ENCODE assay signal across 10 mouse cellular contexts in the genomic region with DNA sequence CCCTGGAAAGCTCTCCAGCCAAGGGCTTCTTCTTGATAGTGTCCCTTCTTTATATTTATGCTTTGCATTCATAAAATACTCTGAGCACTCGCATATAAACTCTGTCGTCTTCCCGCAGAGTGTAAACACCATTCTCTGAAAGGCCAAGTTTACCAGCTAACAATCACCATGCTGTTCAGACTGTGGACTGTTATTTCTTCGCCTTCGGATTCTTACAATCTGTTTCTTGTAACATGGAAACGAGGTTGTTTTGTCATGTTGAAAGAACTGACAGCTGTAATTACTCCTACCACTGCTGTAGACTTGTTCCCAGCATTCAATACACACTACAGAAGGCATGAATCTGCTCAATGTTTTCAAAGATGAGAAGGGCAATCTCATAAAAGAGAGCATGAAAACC. TPM values are rescaled to one million over a fixed set of nuclear protein-coding genes. Genes with fewer than 3 reads are reported as not detected.
DNase-seq lines count a peak whose midpoint lies in the region; ATAC-seq and TF ChIP-seq lines count a peak whose summit lies in the region.
"Had no signal": no experiment of that assay in that cellular context is flagged by ENCODE, and none has a peak within 500 bp of the region (broad histone marks: within the 10 kb centered on the region; RNA-seq: fewer than 3 reads in every experiment).

No protein-coding gene starts in this region.

- WGBS in intestine, embryonic 14.5 days, result 31% methylated on average over 6 of the region's 6 CpGs
- WGBS in intestine, postnatal 0 days, result 55% methylated on average over 6 of the region's 6 CpGs
- 10% methylated on average over 6 of the region's 6 CpGs for WGBS in forebrain, embryonic 15.5 days
- 35% methylated on average over 6 of the region's 6 CpGs for WGBS in limb, embryonic 11.5 days
- WGBS in liver, postnatal 0 days (ENCODE audit: insufficient replicate concordance), result 66% methylated on average over 6 of the region's 6 CpGs

- H3K27me3 ChIP-seq in intestine, embryonic 14.5 days (replicated peaks; ENCODE audit: control insufficient read depth, insufficient read depth, low read length), result no peaks in the 10 kb centered on the region
- no peaks in the 10 kb centered on the region for H3K27me3 ChIP-seq in intestine, postnatal 0 days (replicated peaks; ENCODE audit: control insufficient read depth, insufficient read depth, low read length)
- H3K27me3 ChIP-seq in forebrain, embryonic 15.5 days, result no peaks in the 10 kb centered on the region
- no peaks in the 10 kb centered on the region for H3K27me3 ChIP-seq in limb, embryonic 11.5 days (ENCODE audit: control insufficient read depth, insufficient read depth, low read length)
- no peaks in the 10 kb centered on the region for H3K27me3 ChIP-seq in liver, postnatal 0 days (ENCODE audit: insufficient read depth, low read length)

- no peak for DNase-seq in intestine, embryonic 14.5 days (ENCODE audit: low spot score)
- peak; percentile 40 for DNase-seq in embryo, embryonic 10.5 days (ENCODE audit: low spot score)
- DNase-seq in limb, embryonic 11.5 days (ENCODE audit: low spot score), result peak; percentile 32
- DNase-seq in right cerebral cortex, postnatal 4 days, result no peak
- DNase-seq in liver, postnatal 0 days, result no peak
- DNase-seq in testis, postnatal 14 days (ENCODE audit: low spot score), result no peak
- DNase-seq: cerebellum, adult 11-12 months had no signal

- no peak overlapping the region for H3K4me3 ChIP-seq in intestine, embryonic 14.5 days (ENCODE audit: low read depth, low read length)
- H3K4me3 ChIP-seq in intestine, postnatal 0 days (ENCODE audit: low read depth, low read length), result no peak overlapping the region
- no peak overlapping the region for H3K4me3 ChIP-seq in forebrain, embryonic 15.5 days
- no peak overlapping the region for H3K4me3 ChIP-seq in limb, embryonic 11.5 days (ENCODE audit: low read depth, low read length)
- H3K4me3 ChIP-seq in liver, postnatal 0 days (ENCODE audit: low read depth, low read length), result no peak overlapping the region

- H3K9me3 ChIP-seq in intestine, embryonic 14.5 days (ENCODE audit: control insufficient read depth, low read length), result no peaks in the 10 kb centered on the region
- no peaks in the 10 kb centered on the region for H3K9me3 ChIP-seq in intestine, postnatal 0 days (ENCODE audit: control insufficient read depth)
- H3K9me3 ChIP-seq in forebrain, embryonic 15.5 days, result no peaks in the 10 kb centered on the region
- H3K9me3 ChIP-seq in limb, embryonic 11.5 days (ENCODE audit: control insufficient read depth, low read length), result no peaks in the 10 kb centered on the region
- H3K9me3 ChIP-seq in liver, postnatal 0 days (ENCODE audit: low read length), result no peaks in the 10 kb centered on the region

- H3K4me2 ChIP-seq in intestine, embryonic 14.5 days (ENCODE audit: low read length), result peak overlapping the region; percentile 24; the same call in 1 of the 2 replicates
- no peak overlapping the region for H3K4me2 ChIP-seq in intestine, postnatal 0 days (replicated peaks; ENCODE audit: low read depth)
- H3K4me2 ChIP-seq in forebrain, embryonic 15.5 days (replicated peaks), result peak overlapping the region; percentile 8
- no peak overlapping the region for H3K4me2 ChIP-seq in limb, embryonic 11.5 days (ENCODE audit: low read depth, severe bottlenecking)
- no peak overlapping the region for H3K4me2 ChIP-seq in liver, postnatal 0 days (ENCODE audit: low read depth, low read length)

- H3K9ac ChIP-seq in intestine, embryonic 14.5 days (ENCODE audit: low read length), result no peak overlapping the region
- no peak overlapping the region for H3K9ac ChIP-seq in intestine, postnatal 0 days (ENCODE audit: low read depth, low read length)
- H3K9ac ChIP-seq in forebrain, embryonic 15.5 days (replicated peaks), result no peak overlapping the region
- no peak overlapping the region for H3K9ac ChIP-seq in limb, embryonic 11.5 days (ENCODE audit: low read length)
- H3K9ac ChIP-seq in liver, postnatal 0 days (replicated peaks), result no peak overlapping the region

- TF ChIP-seq CTCF in intestine, postnatal 0 days (IDR thresholded peaks at IDR 0.05; ENCODE audit: low read depth), result no peak
- no peak for TF ChIP-seq CTCF in liver, postnatal 0 days (IDR thresholded peaks at IDR 0.05; ENCODE audit: low read depth)

- H3K36me3 ChIP-seq in intestine, embryonic 14.5 days (ENCODE audit: control insufficient read depth, insufficient read depth, low read length), result no peaks in the 10 kb centered on the region
- no peaks in the 10 kb centered on the region for H3K36me3 ChIP-seq in intestine, postnatal 0 days (ENCODE audit: control insufficient read depth, insufficient read depth)
- H3K36me3 ChIP-seq in forebrain, embryonic 15.5 days, result no peaks in the 10 kb centered on the region
- H3K36me3 ChIP-seq in limb, embryonic 11.5 days (ENCODE audit: control insufficient read depth, insufficient read depth, low read length), result no peaks in the 10 kb centered on the region
- no peaks in the 10 kb centered on the region for H3K36me3 ChIP-seq in liver, postnatal 0 days (replicated peaks; ENCODE audit: insufficient read depth, low read length)

- H3K4me1 ChIP-seq in intestine, embryonic 14.5 days (replicated peaks; ENCODE audit: control insufficient read depth, insufficient read depth, low read length), result no peaks in the 10 kb centered on the region; the same call in 1 of the 2 replicates
- H3K4me1 ChIP-seq in intestine, postnatal 0 days (replicated peaks; ENCODE audit: control insufficient read depth, insufficient read depth, low read length), result no peaks in the 10 kb centered on the region
- H3K4me1 ChIP-seq in forebrain, embryonic 15.5 days, result peaks cover 25% of the 10 kb centered on the region
- H3K4me1 ChIP-seq in limb, embryonic 11.5 days (ENCODE audit: control insufficient read depth, insufficient read depth, low read length), result no peaks in the 10 kb centered on the region
- H3K4me1 ChIP-seq in liver, postnatal 0 days (ENCODE audit: insufficient read depth), result no peaks in the 10 kb centered on the region

- no peak for TF ChIP-seq EP300 in liver, postnatal 0 days (IDR thresholded peaks at IDR 0.05; ENCODE audit: low read depth)

- no peak for ATAC-seq in intestine, embryonic 14.5 days (replicated peaks; ENCODE audit: low FRiP score, low TSS enrichment, low read depth)
- no peak for ATAC-seq in intestine, postnatal 0 days
- peak; percentile 84 for ATAC-seq in forebrain, embryonic 15.5 days (replicated peaks)
- peak; percentile 77 for ATAC-seq in limb, embryonic 11.5 days (ENCODE audit: insufficient number of reproducible peaks, low FRiP score, low TSS enrichment, low read depth)
- ATAC-seq in liver, postnatal 0 days, result no peak
- ATAC-seq: CD4-positive, CD25-positive, alpha-beta regulatory T cell, adult 4 months had no signal

- peak overlapping the region; percentile 79 for H3K27ac ChIP-seq in intestine, embryonic 14.5 days (ENCODE audit: low read depth)
- H3K27ac ChIP-seq in intestine, postnatal 0 days (ENCODE audit: low read depth, low read length), result no peak overlapping the region
- H3K27ac ChIP-seq in forebrain, embryonic 15.5 days (replicated peaks), result peak overlapping the region; percentile 64
- no peak overlapping the region; the same call in 1 of the 2 replicates for H3K27ac ChIP-seq in limb, embryonic 11.5 days (replicated peaks; ENCODE audit: low read depth, low read length)
- no peak overlapping the region for H3K27ac ChIP-seq in liver, postnatal 0 days (ENCODE audit: low read depth)

RNA-seq across cellular contexts. Expression of gene Epha3, which starts 46.4 kb away (rescaled TPM):
- 12.6 and 13.5 TPM in 2 replicates for polyA plus RNA-seq in intestine, embryonic 14.5 days (2014; fragmentation: Nextera tagmentation; extraction: Ambion mirVana)
- polyA plus RNA-seq in intestine, postnatal 0 days (2015; fragmentation: Nextera tagmentation; extraction: Ambion mirVana), result 2.3 and 3.0 TPM in 2 replicates
- polyA plus RNA-seq in forebrain, embryonic 15.5 days (2015; fragmentation: Nextera tagmentation; extraction: Ambion mirVana), result 85.2 and 95.2 TPM in 2 replicates
- polyA plus RNA-seq in limb, embryonic 11.5 days (2014; fragmentation: Nextera tagmentation; extraction: Ambion mirVana), result 16.8 and 22.6 TPM in 2 replicates
- 0.67 and 0.78 TPM in 2 replicates for polyA plus RNA-seq in liver, postnatal 0 days (2015; fragmentation: Nextera tagmentation; extraction: Ambion mirVana)

Comparison
In these comparisons a context has a peak if more than half of its experiments do, and no peak if none do; other contexts are left out.
1. H3K27ac ChIP-seq: peak in intestine, embryonic 14.5 days (single experiment) and forebrain, embryonic 15.5 days (single experiment); none in intestine, postnatal 0 days (single experiment), limb, embryonic 11.5 days (single experiment) and liver, postnatal 0 days (single experiment).
2. H3K4me2 ChIP-seq: peak in intestine, embryonic 14.5 days (single experiment) and forebrain, embryonic 15.5 days (single experiment); none in intestine, postnatal 0 days (single experiment), limb, embryonic 11.5 days (single experiment) and liver, postnatal 0 days (single experiment).
3. ATAC-seq: peak in forebrain, embryonic 15.5 days (single experiment) and limb, embryonic 11.5 days (single experiment); none in intestine, embryonic 14.5 days (single experiment), intestine, postnatal 0 days (single experiment) and liver, postnatal 0 days (single experiment).
4. DNase-seq: peak in embryo, embryonic 10.5 days (single experiment) and limb, embryonic 11.5 days (single experiment); none in intestine, embryonic 14.5 days (single experiment), right cerebral cortex, postnatal 4 days (single experiment), liver, postnatal 0 days (single experiment) and testis, postnatal 14 days (single experiment).